Mouse (Mus musculus) cerebellum, adult 2 months (tissue): ENCODE measurements around the gene Cnn2. TPM values are rescaled to one million over a fixed set of nuclear protein-coding genes. Genes with fewer than 3 reads are reported as not detected.

ENCODE experiments used
- DNase-seq, 2 experiments: peaks; one replicate each; pipeline ENCODE4 v3.0.0; 2021
- H3K27ac ChIP-seq: fragments of 200-500 bp; 2 replicates; pipeline ENCODE4 v1.5.1; 2012; ENCODE audit warnings: low read length, control low read depth, inconsistent platforms; ENCODE audit not compliant: insufficient read depth
- H3K27me3 ChIP-seq: fragments of 200-500 bp; 2 replicates; pipeline ENCODE4 v1.6.1; 2012; ENCODE audit warnings: inconsistent platforms, mild to moderate bottlenecking, low read length, moderate library complexity; ENCODE audit not compliant: control insufficient read depth, insufficient read depth
- H3K4me1 ChIP-seq: fragments of 200-500 bp; 2 replicates; pipeline ENCODE4 v1.6.1; 2011; ENCODE audit warnings: low read length; ENCODE audit not compliant: control insufficient read depth, insufficient read depth
- H3K4me3 ChIP-seq: fragments of 200-500 bp; replicated peaks from 2 replicates; pipeline ENCODE3; 2011; ENCODE audit warnings: mild to moderate bottlenecking, low read depth, low read length, control low read depth; ENCODE audit not compliant: insufficient read depth
- CTCF ChIP-seq: fragments of 200-500 bp; IDR thresholded peaks from 2 replicates; pipeline ENCODE4 v1.5.1; 2011; ENCODE audit warnings: low read depth, mild to moderate bottlenecking, control low read depth, low read length, moderate library complexity, borderline replicate concordance; ENCODE audit not compliant: insufficient read depth
- POLR2A ChIP-seq: fragments of 200-500 bp; IDR thresholded peaks from 2 replicates; pipeline ENCODE4 v1.6.1; 2011; ENCODE audit warnings: low read length, control low read depth, borderline replicate concordance; ENCODE audit not compliant: insufficient read depth
- WGBS: fragments of 180-500 bp; shearing (Covaris S2); methylation state at CpG from one replicate; pipeline ENCODE4 v1.1.7; 2018; 5-methylcytosine and 5-hydroxymethylcytosine counted together
- polyA plus RNA-seq: library from polyadenylated mRNA; depleted of rRNA; stranded (reverse); fragments of >200 nt; gene quantifications from 2 replicates; pipeline ENCODE4 v1.2.3, GENCODE M21; 2012

Cnn2 gene
- polyA plus RNA-seq, 1 experiment, result 8.2 TPM

GRCm38 (mm10) chr10:80024229-80025043, 36.1 kb downstream of the Cnn2 start:
- no peak for DNase-seq
- Histone ChIP-seq H3K4me3 (no peak overlapping the region), H3K27ac (no peak overlapping the region), H3K4me1 (no peaks in the 10 kb centered on the region), H3K27me3 (no peaks in the 10 kb centered on the region)
- no peak for TF ChIP-seq CTCF
- no peak for TF ChIP-seq POLR2A
- 71% methylated on average over 15 of the region's 15 CpGs for WGBS

GRCm38 (mm10) chr10:80025044-80025347, 36.6 kb downstream of the Cnn2 start:
- H3K4me1 ChIP-seq, result no peaks in the 10 kb centered on the region
- no peak for TF ChIP-seq CTCF
- TF ChIP-seq POLR2A, result no peak
- DNase-seq, result no peak
- no peaks in the 10 kb centered on the region for H3K27me3 ChIP-seq
- H3K27ac ChIP-seq, result no peak overlapping the region
- no peak overlapping the region for H3K4me3 ChIP-seq
- 47% methylated on average over 4 of the region's 4 CpGs for WGBS

- TF ChIP-seq POLR2A (no peak), CTCF (no peak)
- no peaks in the 10 kb centered on the region for H3K4me1 ChIP-seq
- H3K4me3 ChIP-seq, result no peak overlapping the region
- DNase-seq, result no peak
- 75% methylated on average over 10 of the region's 10 CpGs for WGBS
- no peak overlapping the region for H3K27ac ChIP-seq
- no peaks in the 10 kb centered on the region for H3K27me3 ChIP-seq
Observed at GRCm38 (mm10) chr10:80025463-80025862, 37.1 kb downstream of the Cnn2 start.

GRCm38 (mm10) chr10:80025889-80026288, 37.5 kb downstream of the Cnn2 start:
- H3K27ac ChIP-seq, result no peak overlapping the region
- TF ChIP-seq POLR2A (no peak), CTCF (no peak)
- DNase-seq, result no peak
- no peaks in the 10 kb centered on the region for H3K4me1 ChIP-seq
- H3K4me3 ChIP-seq, result no peak overlapping the region
- WGBS, result 55% methylated on average over 12 of the region's 12 CpGs
- H3K27me3 ChIP-seq, result no peaks in the 10 kb centered on the region

- 69% methylated on average over 20 of the region's 20 CpGs for WGBS
- Histone ChIP-seq H3K27ac (no peak overlapping the region), H3K4me3 (no peak overlapping the region), H3K27me3 (no peaks in the 10 kb centered on the region), H3K4me1 (peaks cover 4% of the 10 kb centered on the region; the same call in 1 of the 2 replicates)
- TF ChIP-seq CTCF (no peak), POLR2A (no peak)
- DNase-seq, result no peak
Observed at GRCm38 (mm10) chr10:80027681-80028520, 39.5 kb downstream of the Cnn2 start.

- no peak overlapping the region for H3K4me3 ChIP-seq
- no peak overlapping the region for H3K27ac ChIP-seq
- DNase-seq, result no peak
- 93% methylated on average over 13 of the region's 13 CpGs for WGBS
- no peak for TF ChIP-seq POLR2A
- no peak for TF ChIP-seq CTCF
- H3K27me3 ChIP-seq, result no peaks in the 10 kb centered on the region
- H3K4me1 ChIP-seq, result peaks cover 4% of the 10 kb centered on the region
Observed at GRCm38 (mm10) chr10:80028521-80028846, 40.1 kb downstream of the Cnn2 start.

GRCm38 (mm10) chr10:80030191-80030590, 41.8 kb downstream of the Cnn2 start:
- no peaks in the 10 kb centered on the region for H3K27me3 ChIP-seq
- no peak overlapping the region for H3K27ac ChIP-seq
- H3K4me3 ChIP-seq, result no peak overlapping the region
- 68% methylated on average over 9 of the region's 9 CpGs for WGBS
- DNase-seq, result no peak
- TF ChIP-seq POLR2A, result no peak
- TF ChIP-seq CTCF, result no peak
- H3K4me1 ChIP-seq, result peaks cover 19% of the 10 kb centered on the region

- Histone ChIP-seq H3K27me3 (no peaks in the 10 kb centered on the region), H3K27ac (no peak overlapping the region), H3K4me3 (no peak overlapping the region), H3K4me1 (peaks cover 23% of the 10 kb centered on the region)
- TF ChIP-seq POLR2A (no peak), CTCF (no peak)
- DNase-seq, result no peak
- WGBS, result 77% methylated on average over 17 of the region's 17 CpGs
Observed at GRCm38 (mm10) chr10:80030736-80031135, 42.4 kb downstream of the Cnn2 start.
